13 mouse cellular contexts compared by ENCODE assay signal in genomic region chr11:57672995-57673394, GRCm38 (mm10). TPM values are rescaled to one million over a fixed set of nuclear protein-coding genes. Genes with fewer than 3 reads are reported as not detected.
A peak's percentile ranks its signal among the peaks of the same experiment; 100 is the strongest.
DNase-seq lines count a peak whose midpoint lies in the region; ATAC-seq lines count a peak whose summit lies in the region.
"Had no signal": no experiment of that assay in that cellular context is flagged by ENCODE, and none has a peak within 500 bp of the region (broad histone marks: within the 10 kb centered on the region; RNA-seq: fewer than 3 reads in every experiment).

No protein-coding gene starts in this region.

- H3K27me3 ChIP-seq in limb, embryonic 13.5 days = no peaks in the 10 kb centered on the region
- peaks cover 9% of the 10 kb centered on the region; the same call in 1 of the 2 replicates for H3K27me3 ChIP-seq in limb, embryonic 10.5 days (ENCODE audit: low read depth, poor library complexity, severe bottlenecking)
- H3K27me3 ChIP-seq: limb, embryonic 12.5 days; midbrain, embryonic 13.5 days; neural tube, embryonic 15.5 days had no signal

- no peaks in the 10 kb centered on the region; the same call in 1 of the 2 replicates for H3K36me3 ChIP-seq in limb, embryonic 13.5 days
- no peaks in the 10 kb centered on the region for H3K36me3 ChIP-seq in limb, embryonic 10.5 days
- H3K36me3 ChIP-seq: hindbrain, embryonic 13.5 days; limb, embryonic 12.5 days; midbrain, embryonic 13.5 days; neural tube, embryonic 15.5 days had no signal

- no peaks in the 10 kb centered on the region for H3K9me3 ChIP-seq in limb, embryonic 13.5 days
- no peaks in the 10 kb centered on the region for H3K9me3 ChIP-seq in limb, embryonic 10.5 days (replicated peaks)
- H3K9me3 ChIP-seq: forebrain, embryonic 10.5 days; hindbrain, embryonic 13.5 days; limb, embryonic 12.5 days; midbrain, embryonic 13.5 days; neural tube, embryonic 15.5 days had no signal

- H3K27ac ChIP-seq in limb, embryonic 13.5 days = no peak overlapping the region
- H3K27ac ChIP-seq in limb, embryonic 10.5 days = no peak overlapping the region
- H3K27ac ChIP-seq: hindbrain, embryonic 13.5 days; midbrain, embryonic 13.5 days had no signal

- DNase-seq in limb, embryonic 10.5 days (ENCODE audit: low spot score) = no peak
- DNase-seq in induced T-regulatory cell, adult 2 months (ENCODE audit: low read depth) = peak; percentile 66
- peak; percentile 70 for DNase-seq in thymus, postnatal 25 days
- DNase-seq in right cerebral cortex, adult 18-20 months = no peak
- no peak for DNase-seq in gastrocnemius, adult 18-20 months (ENCODE audit: low spot score)
- DNase-seq: lung, postnatal 10 days had no signal

- no peak overlapping the region for H3K4me3 ChIP-seq in limb, embryonic 13.5 days
- H3K4me3 ChIP-seq in limb, embryonic 10.5 days = no peak overlapping the region
- H3K4me3 ChIP-seq: forebrain, embryonic 10.5 days; hindbrain, embryonic 13.5 days; limb, embryonic 12.5 days; midbrain, embryonic 13.5 days; neural tube, embryonic 15.5 days had no signal

- no peak overlapping the region for H3K9ac ChIP-seq in limb, embryonic 13.5 days
- H3K9ac ChIP-seq: hindbrain, embryonic 13.5 days; limb, embryonic 12.5 days; midbrain, embryonic 13.5 days; neural tube, embryonic 15.5 days had no signal

- H3K4me2 ChIP-seq in limb, embryonic 13.5 days (replicated peaks) = no peak overlapping the region
- H3K4me2 ChIP-seq: hindbrain, embryonic 13.5 days; limb, embryonic 12.5 days; midbrain, embryonic 13.5 days; neural tube, embryonic 15.5 days had no signal

- peaks cover 58% of the 10 kb centered on the region for H3K4me1 ChIP-seq in limb, embryonic 13.5 days
- peaks cover 73% of the 10 kb centered on the region for H3K4me1 ChIP-seq in limb, embryonic 10.5 days

- ATAC-seq in limb, embryonic 13.5 days (ENCODE audit: low FRiP score, low read depth) = 0 out of 2 replicates have a peak, but pooled peaks have one; percentile 20
- ATAC-seq in activated CD4-positive, CD25-positive, alpha-beta regulatory T cell, adult 4 months = peak; percentile 71
- ATAC-seq: midbrain, embryonic 13.5 days had no signal

- 86% methylated on average over 9 of the region's 9 CpGs for WGBS in limb, embryonic 13.5 days
- 87% methylated on average over 9 of the region's 9 CpGs for WGBS in limb, embryonic 10.5 days

RNA-seq across cellular contexts. Expression of gene Galnt10, which starts 27.8 kb away (rescaled TPM):
- 28.6 and 31.3 TPM in 2 replicates for polyA plus RNA-seq in limb, embryonic 13.5 days (2015; fragmentation: Nextera tagmentation; extraction: Ambion mirVana)
- 20.3 and 22.3 TPM in 2 replicates for polyA plus RNA-seq in limb, embryonic 10.5 days (2016; fragmentation: Nextera tagmentation; extraction: Ambion mirVana)
- polyA plus RNA-seq in activated CD4-positive, CD25-positive, alpha-beta regulatory T cell, adult 4 months (2017; shearing (Covaris generic)) = 1 to 10 TPM; 4.1 to 7.6 TPM
- total RNA-seq in gastrocnemius, adult 18-20 months (2021) = 1 to 10 TPM; 4.0 to 4.2 TPM

Comparison
In these comparisons a context has a peak if more than half of its experiments do, and no peak if none do; other contexts are left out.
1. DNase-seq: peak in induced T-regulatory cell, adult 2 months (single experiment) and thymus, postnatal 25 days (single experiment); none in limb, embryonic 10.5 days (single experiment), right cerebral cortex, adult 18-20 months (single experiment) and gastrocnemius, adult 18-20 months (single experiment).